Mouse (Mus musculus) liver, adult 2 months (tissue): ENCODE measurements around the gene Drd4. TPM values are rescaled to one million over a fixed set of nuclear protein-coding genes. Genes with fewer than 3 reads are reported as not detected.

Experiments
- DNase-seq: peaks from one replicate; pipeline ENCODE4 v3.0.0-alpha.2; 2011; ENCODE audit warnings: low read depth, low spot score; ENCODE audit errors: extremely low read depth
- H3K27ac ChIP-seq: fragments of 200-500 bp; replicated peaks from 2 replicates; pipeline ENCODE4 v1.5.1; 2012; ENCODE audit warnings: low read depth, mild to moderate bottlenecking, control low read depth, inconsistent platforms, low read length; ENCODE audit not compliant: insufficient read depth
- H3K27me3 ChIP-seq: fragments of 200-500 bp; 2 replicates; pipeline ENCODE4 v1.6.1; 2012; ENCODE audit warnings: mild to moderate bottlenecking, moderate library complexity, low read length, inconsistent platforms; ENCODE audit not compliant: control insufficient read depth, insufficient read depth
- H3K36me3 ChIP-seq: fragments of 200-500 bp; 2 replicates; pipeline ENCODE4 v1.6.1; 2012; ENCODE audit warnings: low read length, inconsistent platforms; ENCODE audit not compliant: control insufficient read depth, insufficient read depth
- H3K4me1 ChIP-seq: fragments of 200-500 bp; 2 replicates; pipeline ENCODE4 v1.6.1; 2011; ENCODE audit warnings: low read length; ENCODE audit not compliant: control insufficient read depth, insufficient read depth
- H3K4me3 ChIP-seq: fragments of 200-500 bp; 2 replicates; pipeline ENCODE4 v1.5.1; 2011; ENCODE audit warnings: low read depth, mild to moderate bottlenecking, control low read depth, low read length, moderate library complexity; ENCODE audit not compliant: insufficient read depth
- H3K79me2 ChIP-seq: fragments of 200-500 bp; 2 replicates; pipeline ENCODE4 v1.6.1; 2012; ENCODE audit warnings: inconsistent platforms, mild to moderate bottlenecking, low read length, moderate library complexity; ENCODE audit not compliant: control insufficient read depth, insufficient read depth
- H3K9ac ChIP-seq: fragments of 200-500 bp; 2 replicates; pipeline ENCODE4 v1.6.1; 2012; ENCODE audit warnings: low read depth, mild to moderate bottlenecking, control low read depth, inconsistent platforms, low read length
- CTCF ChIP-seq: fragments of 200-500 bp; IDR thresholded peaks from 2 replicates; pipeline ENCODE4 v1.5.1; 2011; ENCODE audit warnings: low read depth, low read length, control low read depth
- POLR2A ChIP-seq: fragments of 200-500 bp; IDR thresholded peaks from 2 replicates; pipeline ENCODE4 v1.6.1; 2011; ENCODE audit warnings: low read length, control low read depth; ENCODE audit not compliant: insufficient read depth; ENCODE audit errors: extremely low read depth
- WGBS: fragments of 180-500 bp; shearing (Covaris S2); methylation state at CpG from one replicate; pipeline ENCODE4 v1.1.7; 2018; 5-methylcytosine and 5-hydroxymethylcytosine counted together
- polyA plus RNA-seq: library from polyadenylated mRNA; depleted of rRNA; stranded (reverse); fragments of >200 nt; gene quantifications from 2 replicates; pipeline ENCODE4 v1.2.3, GENCODE M21; 2012; rRNA removed
- total RNA-seq: library from RNA; depleted of rRNA; stranded (reverse); fragments of >200 nt; gene quantifications from 2 replicates; pipeline ENCODE4 v1.2.3, GENCODE M21; 2014; rRNA removed

Drd4 gene
- total and polyA plus RNA-seq, 2 experiments, result not detected

- Histone ChIP-seq H3K27ac (peak overlapping the region; percentile 96), H3K79me2 (peaks cover 5% of the 10 kb centered on the region; the same call in 1 of the 2 replicates), H3K36me3 (no peaks in the 10 kb centered on the region), H3K27me3 (no peaks in the 10 kb centered on the region), H3K4me3 (peak overlapping the region; percentile 65), H3K9ac (peak overlapping the region; percentile 77), H3K4me1 (peaks cover 34% of the 10 kb centered on the region)
- 33% methylated on average over 7 of the region's 7 CpGs for WGBS
- no peak for TF ChIP-seq CTCF
- no peak for TF ChIP-seq POLR2A
- DNase-seq, result no peak
Measured at GRCm38 (mm10) chr7:141340023-141340422, 48.2 kb downstream of the Drd4 start.

- peaks cover 5% of the 10 kb centered on the region; the same call in 1 of the 2 replicates for H3K79me2 ChIP-seq
- H3K4me3 ChIP-seq, result no peak overlapping the region
- TF ChIP-seq CTCF (no peak), POLR2A (0 out of 2 replicates have a peak, but pooled peaks have one; percentile 24)
- no peaks in the 10 kb centered on the region for H3K27me3 ChIP-seq
- peaks cover 34% of the 10 kb centered on the region for H3K4me1 ChIP-seq
- peak overlapping the region; percentile 96 for H3K27ac ChIP-seq
- WGBS, result 17% methylated on average over 6 of the region's 6 CpGs
- H3K36me3 ChIP-seq, result no peaks in the 10 kb centered on the region
- peak overlapping the region; percentile 77 for H3K9ac ChIP-seq
- DNase-seq, result peak; percentile 97
Measured at GRCm38 (mm10) chr7:141340476-141340875, 48.7 kb downstream of the Drd4 start.

GRCm38 (mm10) chr7:141341689-141342226, 50.0 kb downstream of the Drd4 start:
- peaks cover 8% of the 10 kb centered on the region; the same call in 1 of the 2 replicates for H3K79me2 ChIP-seq
- no peak overlapping the region for H3K4me3 ChIP-seq
- TF ChIP-seq CTCF, result no peak
- TF ChIP-seq POLR2A, result no peak
- peak; percentile 25 for DNase-seq
- WGBS, result 52% methylated on average over 10 of the region's 10 CpGs
- H3K36me3 ChIP-seq, result no peaks in the 10 kb centered on the region
- H3K27ac ChIP-seq, result peak overlapping the region; percentile 96
- peak overlapping the region; percentile 41 for H3K9ac ChIP-seq
- H3K27me3 ChIP-seq, result no peaks in the 10 kb centered on the region
- H3K4me1 ChIP-seq, result peaks cover 37% of the 10 kb centered on the region

- Histone ChIP-seq H3K27me3 (no peaks in the 10 kb centered on the region), H3K9ac (peak overlapping the region; percentile 38; the same call in 1 of the 2 replicates), H3K4me3 (no peak overlapping the region), H3K27ac (peak overlapping the region; percentile 94), H3K79me2 (peaks cover 8% of the 10 kb centered on the region; the same call in 1 of the 2 replicates), H3K36me3 (no peaks in the 10 kb centered on the region), H3K4me1 (peaks cover 37% of the 10 kb centered on the region)
- TF ChIP-seq POLR2A (no peak), CTCF (no peak)
- DNase-seq, result peak; percentile 52
- 85% methylated on average over 2 of the region's 2 CpGs for WGBS
Measured at GRCm38 (mm10) chr7:141343230-141343629, 51.4 kb downstream of the Drd4 start.

GRCm38 (mm10) chr7:141343696-141344095, 51.9 kb downstream of the Drd4 start:
- WGBS, result 23% methylated on average over 7 of the region's 7 CpGs
- Histone ChIP-seq H3K4me1 (peaks cover 37% of the 10 kb centered on the region), H3K27ac (peak overlapping the region; percentile 94), H3K4me3 (no peak overlapping the region), H3K9ac (peak overlapping the region; percentile 38), H3K79me2 (peaks cover 8% of the 10 kb centered on the region; the same call in 1 of the 2 replicates), H3K36me3 (no peaks in the 10 kb centered on the region), H3K27me3 (no peaks in the 10 kb centered on the region)
- DNase-seq, result peak; percentile 92
- TF ChIP-seq POLR2A (no peak), CTCF (no peak)

- no peaks in the 10 kb centered on the region for H3K27me3 ChIP-seq
- peaks cover 37% of the 10 kb centered on the region for H3K4me1 ChIP-seq
- TF ChIP-seq POLR2A, result no peak
- no peak for TF ChIP-seq CTCF
- H3K79me2 ChIP-seq, result peaks cover 8% of the 10 kb centered on the region; the same call in 1 of the 2 replicates
- no peak overlapping the region for H3K4me3 ChIP-seq
- 19% methylated on average over 5 of the region's 5 CpGs for WGBS
- DNase-seq, result peak; percentile 52
- no peak overlapping the region for H3K9ac ChIP-seq
- H3K27ac ChIP-seq, result peak overlapping the region; percentile 75
- H3K36me3 ChIP-seq, result no peaks in the 10 kb centered on the region
Measured at GRCm38 (mm10) chr7:141344787-141345186, 53.0 kb downstream of the Drd4 start.

Other genes starting within 250 kb of the Drd4 start
- gene B4galnt4, start 230.9 kb upstream of the Drd4 start, total RNA-seq, result 0.09 TPM in 1 of 2 replicates, not detected in the other
- 0.04 and 0.10 TPM in 2 replicates for gene B4galnt4, start 230.9 kb upstream of the Drd4 start, polyA plus RNA-seq
- gene Pkp3, start 213.8 kb upstream of the Drd4 start, total RNA-seq, result 0.60 and 0.83 TPM in 2 replicates
- gene Pkp3, start 213.8 kb upstream of the Drd4 start, polyA plus RNA-seq, result 1.9 and 2.0 TPM in 2 replicates
- 21.8 and 28.5 TPM in 2 replicates for gene Sigirr, start 191.4 kb upstream of the Drd4 start, total RNA-seq
- gene Sigirr, start 191.4 kb upstream of the Drd4 start, polyA plus RNA-seq, result 42.4 and 42.5 TPM in 2 replicates
- not detected in 2 replicates for gene Ano9, start 174.2 kb upstream of the Drd4 start, total RNA-seq
- gene Ano9, start 174.2 kb upstream of the Drd4 start, polyA plus RNA-seq, result 0.09 and 0.13 TPM in 2 replicates
- gene Ptdss2, start 169.6 kb upstream of the Drd4 start, total RNA-seq, result 5.2 and 5.4 TPM in 2 replicates
- 10.7 and 13.5 TPM in 2 replicates for gene Ptdss2, start 169.6 kb upstream of the Drd4 start, polyA plus RNA-seq
- gene Rnh1, start 119.1 kb upstream of the Drd4 start, total RNA-seq, result 106 and 108 TPM in 2 replicates
- 134 and 136 TPM in 2 replicates for gene Rnh1, start 119.1 kb upstream of the Drd4 start, polyA plus RNA-seq
- 37.6 and 53.8 TPM in 2 replicates for gene Hras, start 98.0 kb upstream of the Drd4 start, total RNA-seq
- 50.4 and 58.9 TPM in 2 replicates for gene Hras, start 98.0 kb upstream of the Drd4 start, polyA plus RNA-seq
- 1.8 and 2.1 TPM in 2 replicates for gene Lrrc56, start 97.8 kb upstream of the Drd4 start, total RNA-seq
- 4.4 and 4.8 TPM in 2 replicates for gene Lrrc56, start 97.8 kb upstream of the Drd4 start, polyA plus RNA-seq
- 0.47 and 0.83 TPM in 2 replicates for gene Lmntd2, start 77.9 kb upstream of the Drd4 start, total RNA-seq
- 1.4 and 2.2 TPM in 2 replicates for gene Lmntd2, start 77.9 kb upstream of the Drd4 start, polyA plus RNA-seq
- 21.6 and 22.5 TPM in 2 replicates for gene Rassf7, start 76.1 kb upstream of the Drd4 start, total RNA-seq
- 49.1 and 53.3 TPM in 2 replicates for gene Rassf7, start 76.1 kb upstream of the Drd4 start, polyA plus RNA-seq
- 8.1 and 12.6 TPM in 2 replicates for gene Phrf1, start 63.2 kb upstream of the Drd4 start, total RNA-seq
- gene Phrf1, start 63.2 kb upstream of the Drd4 start, polyA plus RNA-seq, result 6.7 and 9.2 TPM in 2 replicates
- 22.8 and 32.2 TPM in 2 replicates for gene Irf7, start 25.5 kb upstream of the Drd4 start, total RNA-seq
- 42.4 and 102 TPM in 2 replicates for gene Irf7, start 25.5 kb upstream of the Drd4 start, polyA plus RNA-seq
- 18.5 and 40.3 TPM in 2 replicates for gene Cdhr5, start 15.2 kb upstream of the Drd4 start, total RNA-seq
- gene Cdhr5, start 15.2 kb upstream of the Drd4 start, polyA plus RNA-seq, result 31.2 and 31.7 TPM in 2 replicates
- gene Sct, start 12.9 kb upstream of the Drd4 start, total RNA-seq, result not detected in 2 replicates
- not detected in 2 replicates for gene Sct, start 12.9 kb upstream of the Drd4 start, polyA plus RNA-seq
- 3.1 and 5.8 TPM in 2 replicates for gene Deaf1, start 35.7 kb downstream of the Drd4 start, total RNA-seq
- gene Deaf1, start 35.7 kb downstream of the Drd4 start, polyA plus RNA-seq, result 6.9 and 7.8 TPM in 2 replicates
- gene Tmem80, start 35.7 kb downstream of the Drd4 start, total RNA-seq, result 8.9 and 10.3 TPM in 2 replicates
- 14.3 and 20.9 TPM in 2 replicates for gene Tmem80, start 35.7 kb downstream of the Drd4 start, polyA plus RNA-seq
- gene Eps8l2, start 46.9 kb downstream of the Drd4 start, total RNA-seq, result 17.4 and 38.5 TPM in 2 replicates
- 80.9 and 117 TPM in 2 replicates for gene Eps8l2, start 46.9 kb downstream of the Drd4 start, polyA plus RNA-seq
- gene Taldo1, start 100.2 kb downstream of the Drd4 start, total RNA-seq, result 160 and 195 TPM in 2 replicates
- 125 and 166 TPM in 2 replicates for gene Taldo1, start 100.2 kb downstream of the Drd4 start, polyA plus RNA-seq
- gene Gatd1, start 122.1 kb downstream of the Drd4 start, total RNA-seq, result 15.1 and 23.5 TPM in 2 replicates
- gene Gatd1, start 122.1 kb downstream of the Drd4 start, polyA plus RNA-seq, result 34.9 and 36.2 TPM in 2 replicates
- 0.13 TPM in 1 of 2 replicates, not detected in the other for gene Cend1, start 137.5 kb downstream of the Drd4 start, total RNA-seq
- gene Cend1, start 137.5 kb downstream of the Drd4 start, polyA plus RNA-seq, result 0.09 and 0.10 TPM in 2 replicates
- gene Slc25a22, start 145.9 kb downstream of the Drd4 start, total RNA-seq, result 26.1 and 40.7 TPM in 2 replicates
- gene Slc25a22, start 145.9 kb downstream of the Drd4 start, polyA plus RNA-seq, result 315 and 345 TPM in 2 replicates
- gene Pidd1, start 152.0 kb downstream of the Drd4 start, total RNA-seq, result 0.37 and 0.94 TPM in 2 replicates
- gene Pidd1, start 152.0 kb downstream of the Drd4 start, polyA plus RNA-seq, result 3.8 and 4.7 TPM in 2 replicates
- 255 and 308 TPM in 2 replicates for gene Rplp2, start 155.4 kb downstream of the Drd4 start, total RNA-seq
- 265 and 286 TPM in 2 replicates for gene Rplp2, start 155.4 kb downstream of the Drd4 start, polyA plus RNA-seq
- gene Pnpla2, start 163.2 kb downstream of the Drd4 start, total RNA-seq, result 22.6 and 31.7 TPM in 2 replicates
- gene Pnpla2, start 163.2 kb downstream of the Drd4 start, polyA plus RNA-seq, result 83.7 and 84.8 TPM in 2 replicates
- gene Cracr2b, start 169.1 kb downstream of the Drd4 start, total RNA-seq, result 3.7 and 4.3 TPM in 2 replicates
- gene Cracr2b, start 169.1 kb downstream of the Drd4 start, polyA plus RNA-seq, result 4.7 and 8.7 TPM in 2 replicates
- 51.9 and 52.7 TPM in 2 replicates for gene Cd151, start 175.4 kb downstream of the Drd4 start, total RNA-seq
- gene Cd151, start 175.4 kb downstream of the Drd4 start, polyA plus RNA-seq, result 92.8 and 103 TPM in 2 replicates
- gene Polr2l, start 183.1 kb downstream of the Drd4 start, total RNA-seq, result 41.1 and 43.3 TPM in 2 replicates
- 42.8 and 45.7 TPM in 2 replicates for gene Polr2l, start 183.1 kb downstream of the Drd4 start, polyA plus RNA-seq
- gene Tspan4, start 183.2 kb downstream of the Drd4 start, total RNA-seq, result 66.9 and 67.1 TPM in 2 replicates
- gene Tspan4, start 183.2 kb downstream of the Drd4 start, polyA plus RNA-seq, result 78.1 and 135 TPM in 2 replicates
- gene Chid1, start 247.9 kb downstream of the Drd4 start, total RNA-seq, result 24.2 and 30.6 TPM in 2 replicates
- gene Chid1, start 247.9 kb downstream of the Drd4 start, polyA plus RNA-seq, result 32.6 and 45.1 TPM in 2 replicates